Mouse (Mus musculus) Muller cell, postnatal 12 days (primary cell): ENCODE results near the gene Mrpl20.
A peak's percentile ranks its signal among the peaks of the same experiment; 100 is the strongest.
"Not testable (repeated sequence)": the region's sequence is repeated elsewhere in the genome, so short reads cannot be mapped to it uniquely, and the experiment has no call there.

Experiments used
- DNase-seq: peaks from one replicate; pipeline ENCODE4 v3.0.0-alpha.2; 2015; ENCODE audit errors: inconsistent ontology term

Gene Mrpl20

DNA sequence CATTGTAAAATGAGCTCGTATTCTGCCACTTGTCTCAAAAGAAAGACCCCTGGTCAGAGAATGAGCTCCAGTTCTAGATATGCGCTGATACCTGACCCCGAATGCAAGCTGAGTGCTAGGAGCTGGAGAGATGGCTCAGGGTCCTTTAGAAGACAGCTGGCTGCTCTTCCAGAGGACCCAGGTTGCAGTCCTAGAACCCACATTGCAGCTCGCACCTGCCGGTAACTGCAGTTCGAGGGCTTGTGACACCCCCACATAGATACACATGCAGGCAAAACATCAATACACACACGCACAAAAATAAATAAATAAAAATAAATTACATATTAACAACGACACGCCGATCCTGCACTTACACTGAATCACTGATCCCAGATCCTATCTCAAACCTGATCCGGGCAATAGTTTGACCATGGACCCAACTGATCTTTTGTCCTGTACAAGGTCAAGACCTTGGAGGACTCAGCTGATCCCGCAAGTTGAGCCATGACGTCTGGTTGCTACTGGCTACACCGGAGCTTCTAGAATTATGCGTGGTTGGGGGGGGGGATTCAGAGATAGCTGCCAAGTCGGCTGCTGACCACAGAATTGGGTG, 19.1 kb upstream of the Mrpl20 start:
- no peak for DNase-seq

DNA sequence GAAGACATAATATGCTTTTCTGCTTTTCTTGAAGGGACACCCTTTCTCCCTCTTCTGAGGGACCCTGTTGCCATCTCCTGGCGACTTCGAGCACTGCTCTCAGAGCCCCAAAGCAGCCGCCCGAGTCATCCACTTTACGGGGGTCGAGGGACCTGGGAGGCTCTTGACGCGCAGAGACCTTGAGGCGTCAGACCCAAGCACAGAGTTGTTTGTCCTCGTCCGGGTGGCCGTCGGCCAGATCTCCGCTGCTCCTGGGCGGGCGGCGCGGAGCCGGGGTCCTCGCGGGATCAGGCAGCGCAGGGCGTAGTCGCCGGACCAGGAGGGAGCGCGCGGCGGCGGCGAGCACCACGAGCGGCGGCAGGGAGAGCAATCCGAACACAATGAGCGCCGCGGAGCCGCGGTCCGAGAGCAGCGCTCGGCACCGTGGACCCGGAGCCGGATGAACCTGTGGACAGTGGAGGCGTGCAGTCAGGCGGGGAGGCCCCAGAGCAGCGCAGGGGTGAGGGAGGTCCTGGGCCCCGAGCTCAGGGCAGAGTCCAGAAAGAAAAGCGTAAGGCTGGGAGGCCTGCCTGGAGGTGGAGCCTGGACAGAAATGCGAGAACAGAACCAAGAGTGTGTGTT, 18.5 kb upstream of the Mrpl20 start:
- peak; percentile 86 for DNase-seq

DNA sequence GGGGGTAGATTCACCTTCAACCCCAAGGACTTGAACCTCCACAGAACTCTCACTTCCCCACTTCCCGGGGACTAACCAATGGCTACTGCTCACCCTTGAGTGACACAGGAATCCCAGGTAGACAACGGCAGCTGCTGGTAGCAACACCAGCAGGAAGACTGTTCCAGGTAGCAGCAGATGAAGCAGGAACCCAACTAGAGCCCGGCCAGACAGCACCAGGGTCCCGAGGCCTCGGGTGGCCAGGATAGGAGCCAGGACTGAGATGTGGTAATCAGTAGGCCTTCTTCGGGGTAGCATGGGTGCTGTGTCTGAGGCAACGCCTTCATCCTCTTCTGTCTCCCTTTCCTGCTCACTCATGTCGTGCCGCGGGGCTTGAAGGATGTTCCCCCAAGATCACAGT, 17.4 kb upstream of the Mrpl20 start:
- no peak for DNase-seq

DNA sequence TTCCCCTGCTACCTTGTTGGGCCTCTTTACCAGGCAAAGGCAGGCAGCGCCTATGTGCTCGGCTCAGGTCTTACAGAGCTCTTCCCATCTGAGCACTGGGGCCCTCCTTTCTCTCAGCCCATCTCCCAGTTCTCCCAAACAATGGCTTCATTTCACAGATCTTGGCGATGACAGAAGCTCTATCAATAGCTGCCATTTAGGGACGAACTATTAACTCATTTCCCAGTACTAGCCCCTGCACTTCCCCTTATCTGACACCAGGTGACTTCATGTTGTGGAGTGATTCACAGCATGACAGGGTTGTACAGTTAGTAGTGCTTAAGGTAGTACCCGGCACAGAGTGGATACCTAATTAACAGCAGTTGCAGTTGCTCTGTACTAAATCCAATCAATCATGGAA, 16.9 kb upstream of the Mrpl20 start, which contains the start of gene Tmem88b:
Gene Tmem88b (minus strand): TSS at position 56 of the 400 bp plus-strand sequence.
- no peak for DNase-seq

DNA sequence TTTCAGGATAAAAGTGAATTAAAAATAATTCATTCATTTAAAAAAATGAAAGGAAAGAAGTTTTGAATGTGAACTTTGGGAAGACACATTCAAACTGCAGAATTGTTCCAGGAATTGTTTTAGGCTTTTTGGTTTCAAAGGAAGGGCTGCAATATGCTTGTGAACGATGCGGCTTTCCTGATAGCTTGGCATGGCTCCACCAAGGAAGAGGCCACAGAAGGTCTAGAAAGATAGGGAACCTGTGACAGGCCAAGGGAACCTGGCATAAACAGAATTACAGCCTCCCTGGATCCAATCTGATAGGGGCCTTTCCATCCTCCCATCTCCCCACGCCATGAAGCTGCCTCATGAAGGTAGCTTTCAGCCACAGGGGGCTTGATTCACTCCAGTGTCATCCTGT, 14.4 kb upstream of the Mrpl20 start:
- DNase-seq, result no peak

DNA sequence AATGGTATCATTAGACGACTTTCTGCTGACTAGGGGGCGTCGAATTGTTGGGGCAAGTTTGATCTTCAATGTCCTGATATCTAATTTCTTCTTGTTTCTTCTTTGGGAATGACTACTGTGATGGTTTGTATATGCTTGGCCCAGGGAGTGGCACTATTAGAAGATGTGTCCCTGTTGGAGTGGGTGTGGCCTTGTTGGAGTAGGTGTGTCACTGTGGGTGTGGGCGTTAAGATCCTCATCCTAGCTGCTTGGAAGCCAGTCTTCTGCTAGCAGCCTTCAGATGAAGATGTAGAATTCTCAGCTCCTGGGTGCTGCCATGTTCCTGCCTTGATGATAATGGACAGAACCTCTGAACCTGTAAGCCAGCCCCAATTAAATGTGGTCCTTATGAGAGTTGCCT, 13.8 kb upstream of the Mrpl20 start:
- DNase-seq, result not testable (repeated sequence)

DNA sequence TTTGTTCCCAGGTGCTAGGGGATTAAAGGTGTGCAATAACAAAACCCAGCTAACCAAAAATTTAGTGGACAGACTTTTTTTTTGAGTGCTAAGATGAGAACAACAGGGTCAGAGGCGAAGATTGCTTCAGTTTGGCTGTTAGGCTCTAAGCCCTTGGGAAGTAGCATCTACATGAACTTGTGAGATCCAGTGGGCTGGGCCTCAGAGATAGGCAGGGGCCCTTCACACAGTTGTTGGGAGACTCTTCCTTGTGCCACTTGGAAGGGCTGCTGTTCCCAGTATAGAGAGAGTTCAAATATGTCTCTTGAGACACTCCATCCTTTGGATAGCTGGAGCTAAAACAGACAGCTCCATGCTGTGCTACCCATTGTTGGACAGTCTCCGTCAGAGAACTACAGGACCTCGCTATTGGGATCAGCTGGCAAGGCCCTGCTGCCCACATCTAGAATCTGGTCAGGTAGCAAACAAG, 12.6 kb upstream of the Mrpl20 start, which contains the start of gene Ankrd65:
Gene Ankrd65 (plus strand): TSS at position 419 of the 469 bp plus-strand sequence.
- DNase-seq, result no peak

DNA sequence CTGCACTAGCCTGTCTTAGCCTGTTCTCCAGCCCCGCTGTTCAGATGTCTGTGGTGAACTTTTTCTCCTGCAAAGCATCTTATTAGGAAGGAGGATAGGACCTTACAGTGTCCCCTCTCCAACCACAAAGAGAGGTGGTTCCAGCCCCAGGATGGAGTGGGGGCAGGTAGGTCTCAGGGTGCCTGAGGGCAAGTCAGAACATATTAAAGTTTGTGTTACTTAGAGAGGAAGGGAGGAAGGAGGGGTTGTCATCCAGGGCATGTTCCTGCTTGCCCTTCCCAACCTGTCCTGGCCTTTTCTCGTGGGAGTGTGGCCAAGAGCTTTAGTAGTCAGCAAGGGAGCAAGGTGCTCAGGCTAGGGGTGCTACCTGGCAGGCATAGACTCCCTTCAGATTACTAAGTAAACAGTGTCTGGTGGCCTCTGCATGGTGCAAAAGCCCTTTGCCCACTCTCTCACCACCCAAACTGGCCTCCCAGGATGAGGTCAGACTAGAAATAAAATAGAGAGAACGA, 12.0 kb upstream of the Mrpl20 start:
- no peak for DNase-seq

DNA sequence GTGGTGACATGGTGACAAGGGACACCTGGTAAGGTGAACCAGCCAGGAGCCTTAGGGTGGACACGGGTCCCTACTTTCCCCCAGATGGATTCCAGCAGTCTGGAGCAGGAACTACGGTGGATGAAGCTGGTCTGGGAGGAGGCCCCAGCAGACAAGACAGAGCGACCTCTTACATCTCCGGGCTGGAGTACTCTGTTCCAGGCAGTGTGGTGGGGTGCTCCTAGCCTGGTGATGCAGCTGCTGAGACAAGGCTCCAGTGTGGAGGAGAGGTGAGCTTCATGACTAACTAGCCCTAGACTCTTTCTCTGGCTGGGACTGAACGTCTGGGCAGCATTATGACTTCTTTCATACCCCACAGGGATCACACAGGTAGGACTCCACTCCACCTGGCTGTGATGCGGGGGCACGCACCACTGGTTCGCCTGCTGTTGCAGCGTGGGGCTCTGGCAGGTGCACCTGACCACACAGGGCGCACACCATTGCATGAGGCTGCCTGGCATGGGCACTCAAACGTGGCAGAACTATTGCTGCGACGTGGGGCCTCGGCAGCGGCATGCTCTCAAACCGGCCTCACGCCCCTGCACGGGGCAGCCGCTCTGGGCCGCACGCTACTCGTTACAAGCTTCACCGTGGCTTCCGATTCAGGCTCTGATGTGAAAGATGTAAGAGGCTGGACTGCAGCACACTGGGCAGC, 11.3 kb upstream of the Mrpl20 start:
- DNase-seq, result no peak

DNA sequence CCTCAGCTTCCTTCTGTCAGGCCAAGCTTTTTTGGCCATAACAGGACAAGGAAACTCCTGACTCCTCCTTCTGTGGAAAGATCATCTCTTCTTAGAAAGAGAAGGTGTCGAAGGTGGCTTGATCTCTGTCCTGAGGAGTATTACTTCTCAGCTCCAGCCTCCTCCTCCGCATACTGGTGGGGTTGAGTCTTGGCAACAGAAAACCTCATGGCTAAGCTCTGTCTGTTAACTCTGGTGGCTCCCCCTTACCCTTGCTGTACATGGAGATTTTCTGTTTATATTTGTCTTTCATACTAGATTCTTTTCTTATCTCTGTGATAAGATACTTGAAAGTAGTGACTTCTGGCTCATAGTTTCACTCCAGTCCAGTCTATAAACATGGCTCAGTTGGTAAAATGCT, 8.9 kb upstream of the Mrpl20 start:
- DNase-seq, result no peak

DNA sequence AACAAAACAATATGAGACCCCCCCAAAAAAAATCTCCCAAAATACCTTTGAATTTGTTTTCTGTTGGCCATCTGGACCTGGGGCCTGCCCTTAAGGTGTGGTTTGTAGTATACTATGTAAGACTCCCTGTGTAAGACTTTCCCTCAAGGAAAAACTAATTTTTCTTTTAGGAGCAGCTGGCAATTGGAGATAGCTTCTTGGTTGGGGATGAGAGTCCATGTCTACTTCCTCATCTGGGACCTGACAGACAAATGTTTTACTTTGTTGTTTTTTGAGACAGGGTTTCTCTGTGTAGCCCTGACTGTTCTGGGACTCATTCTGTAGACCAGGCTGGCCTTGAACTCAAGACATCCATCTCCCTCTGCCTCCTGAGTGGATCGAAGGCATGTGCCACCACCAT, 603 bp upstream of the Mrpl20 start:
- DNase-seq, result no peak

DNA sequence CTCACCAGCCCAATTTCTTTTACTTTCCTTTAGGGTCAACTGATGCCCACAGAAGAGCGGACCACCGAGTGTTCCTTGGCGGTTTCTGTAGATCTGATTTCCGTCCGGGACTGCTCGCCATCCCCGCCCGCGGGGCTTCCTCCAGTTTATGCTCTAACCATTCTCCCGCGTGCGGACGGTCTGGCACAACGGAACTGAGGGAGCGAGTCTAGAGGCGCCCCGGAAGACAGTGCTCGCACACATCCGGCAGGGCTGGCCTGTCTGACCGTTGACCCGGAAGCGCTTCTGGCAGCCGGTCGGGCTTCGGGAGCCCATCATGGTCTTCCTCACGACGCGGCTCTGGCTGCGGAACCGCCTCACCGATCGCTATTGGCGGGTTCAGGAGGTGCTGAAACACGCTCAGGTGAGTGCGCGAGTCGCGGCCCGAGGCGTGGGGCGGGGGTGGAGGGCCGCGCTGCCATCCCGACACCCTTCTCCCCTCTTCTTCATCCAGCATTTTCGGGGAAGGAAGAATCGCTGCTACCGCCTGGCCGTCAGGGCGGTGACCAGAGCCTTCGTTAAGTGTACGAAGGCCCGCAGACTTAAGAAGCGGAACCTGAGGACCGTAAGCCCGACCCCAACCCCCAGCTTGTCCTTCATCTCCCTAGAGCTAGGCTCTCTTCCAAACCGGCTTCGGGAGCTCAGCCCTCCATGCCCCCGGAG, 813 bp downstream of the Mrpl20 start:
- peak; percentile 90 for DNase-seq

DNA sequence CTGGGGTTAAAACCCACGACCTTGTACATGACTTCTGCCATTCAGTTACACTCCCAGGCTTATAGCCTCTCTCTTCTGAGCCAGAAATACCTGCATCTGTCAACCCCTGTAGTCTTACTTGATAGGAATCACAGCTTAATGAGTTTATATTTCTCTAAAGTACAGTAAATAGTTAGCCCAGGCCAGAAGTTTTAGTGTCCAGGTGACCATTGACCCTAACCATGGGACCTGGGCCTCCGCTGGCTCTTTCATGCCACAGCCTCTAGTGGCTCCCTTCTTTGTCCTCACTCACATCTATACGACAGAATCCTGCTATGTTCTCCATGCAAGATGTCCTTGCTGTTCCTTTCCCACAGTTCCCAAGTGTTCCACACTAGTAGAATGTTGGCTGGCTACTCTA, 5.2 kb downstream of the Mrpl20 start:
- no peak for DNase-seq

DNA sequence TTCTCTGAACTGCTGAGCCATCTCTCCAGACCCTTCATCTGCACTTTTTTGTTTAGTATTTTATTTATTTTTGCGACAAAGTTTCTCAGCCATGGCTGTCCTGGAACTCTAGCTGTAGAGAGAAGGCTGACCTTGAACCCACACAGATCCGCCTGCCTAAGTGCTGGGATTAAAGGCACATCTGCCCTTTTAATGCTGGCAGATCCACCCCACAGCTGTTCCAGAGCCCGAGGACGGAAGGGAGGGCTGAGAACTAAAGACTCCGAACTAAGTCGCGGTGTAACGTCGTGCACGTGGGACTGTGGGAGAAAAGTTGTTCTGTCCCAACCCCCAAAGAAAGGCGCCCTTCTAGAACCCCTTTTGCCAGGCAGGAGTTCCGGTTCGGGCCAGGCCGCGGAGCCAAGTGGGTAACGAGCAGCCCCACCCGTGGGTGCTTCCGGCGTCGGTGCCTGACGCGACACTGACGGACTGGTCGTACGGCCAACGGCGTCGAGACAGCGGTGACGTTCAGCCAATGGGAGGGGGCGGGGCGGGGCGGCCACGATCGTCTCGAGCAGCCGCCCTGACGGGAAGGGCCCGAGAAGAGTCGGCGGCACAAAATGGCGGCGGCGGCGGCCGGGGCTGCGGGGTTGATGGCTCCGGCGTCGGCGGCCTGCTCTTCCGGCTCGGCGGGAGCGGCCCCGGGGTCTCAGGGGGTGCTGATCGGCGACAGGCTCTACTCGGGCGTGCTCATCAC, 9.4 kb downstream of the Mrpl20 start, which contains the start of gene Ccnl2:
Gene Ccnl2 (plus strand): TSS at position 561 of the 736 bp plus-strand sequence.
- peak; percentile 99 for DNase-seq

DNA sequence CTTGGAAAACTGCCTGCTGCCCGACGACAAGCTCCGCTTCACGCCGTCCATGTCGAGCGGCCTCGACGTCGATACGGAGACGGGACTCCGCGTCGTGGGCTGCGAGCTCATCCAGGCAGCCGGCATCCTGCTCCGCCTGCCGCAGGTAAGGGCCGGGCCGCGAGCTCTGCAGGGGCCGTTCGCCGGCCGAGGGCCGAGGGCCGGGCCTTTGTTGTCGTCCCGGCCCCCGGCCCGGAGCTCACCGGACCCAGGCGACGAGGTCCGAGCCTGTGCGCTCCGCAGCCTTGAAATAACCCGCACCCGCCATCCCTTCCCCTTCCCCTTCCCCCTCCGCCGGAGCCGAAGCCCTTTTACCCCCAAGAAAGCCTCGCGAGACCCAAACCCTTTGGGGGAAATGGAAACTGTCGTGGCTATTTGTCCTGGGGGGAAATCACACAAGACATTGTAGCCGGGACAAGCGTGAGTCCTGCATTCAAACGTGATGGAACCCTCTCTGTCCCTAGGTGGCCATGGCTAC, 10.0 kb downstream of the Mrpl20 start:
- DNase-seq, result peak; percentile 65

DNA sequence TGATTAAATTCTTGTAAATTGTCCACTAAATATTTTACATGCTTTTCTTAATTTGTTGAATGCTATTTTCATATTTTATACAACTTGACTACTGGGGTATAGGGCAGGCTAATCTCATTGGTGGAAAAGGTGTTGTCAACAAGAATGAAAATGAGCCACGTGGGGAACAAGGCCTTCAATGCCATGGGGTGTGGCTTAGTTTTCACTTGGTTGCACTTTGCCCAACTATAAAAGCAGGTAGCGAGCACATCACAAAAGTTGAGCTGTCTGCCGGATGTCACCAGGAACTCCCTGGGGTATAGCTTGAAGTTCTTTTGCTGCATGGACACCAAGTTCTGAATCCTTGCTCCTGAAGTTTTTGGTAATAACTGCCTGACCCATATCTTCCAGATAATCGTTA, 14.9 kb downstream of the Mrpl20 start:
- no peak for DNase-seq

DNA sequence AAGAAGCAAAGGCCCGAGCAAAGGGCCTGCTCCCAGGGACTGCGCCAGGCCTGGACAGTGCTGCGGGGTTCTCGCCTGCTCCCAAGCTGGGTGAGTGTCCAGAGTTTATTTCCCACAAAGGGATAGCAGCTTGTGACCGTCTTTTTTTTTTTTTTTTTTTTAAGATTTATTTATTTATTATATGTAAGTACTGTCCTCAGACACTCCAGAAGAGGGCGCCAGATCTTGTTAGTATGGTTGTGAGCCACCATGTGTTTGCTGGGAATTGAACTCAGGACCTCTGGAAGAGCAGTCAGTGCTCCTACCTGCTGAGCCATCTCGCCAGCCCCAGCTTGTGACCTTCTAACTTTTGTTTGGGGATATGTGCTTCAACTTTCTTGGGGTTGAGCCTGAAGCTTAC, 18.3 kb downstream of the Mrpl20 start:
- DNase-seq, result no peak

DNA sequence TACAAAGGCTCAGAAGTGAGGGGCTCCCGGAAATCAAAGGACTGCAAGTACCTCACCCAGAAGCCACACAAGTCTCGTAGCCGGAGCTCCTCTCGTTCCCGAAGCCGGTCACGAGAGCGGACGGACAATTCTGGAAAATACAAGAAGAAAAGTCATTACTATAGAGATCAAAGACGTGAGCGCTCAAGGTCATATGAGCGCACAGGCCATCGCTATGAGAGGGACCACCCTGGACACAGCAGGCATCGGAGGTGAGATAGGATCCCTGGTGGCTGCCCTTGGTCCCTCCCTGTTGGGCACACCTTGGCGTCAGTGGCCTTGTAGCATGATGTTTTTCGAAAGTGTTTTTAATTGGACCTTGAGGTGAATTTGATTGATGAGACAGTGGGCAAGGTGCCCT, 20.8 kb downstream of the Mrpl20 start:
- no peak for DNase-seq

DNA sequence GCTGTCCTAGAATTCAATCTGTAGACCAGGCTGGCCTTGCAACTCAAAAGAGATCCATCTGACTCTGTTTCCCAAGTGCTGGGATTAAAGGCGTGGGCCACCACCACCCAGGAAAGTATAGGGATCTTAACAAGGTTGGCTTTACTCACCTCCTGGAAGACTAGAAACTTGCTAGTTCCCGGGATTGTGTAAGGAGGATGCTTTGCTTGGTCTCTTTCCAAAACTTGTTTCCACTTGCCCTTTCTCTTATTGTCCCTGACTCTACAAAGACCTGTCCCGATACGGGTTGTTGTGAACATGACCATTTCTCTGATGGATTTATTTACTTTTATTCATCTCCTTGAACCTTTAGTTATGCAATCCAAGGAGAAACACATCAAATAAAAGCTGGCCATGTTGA, 27.2 kb downstream of the Mrpl20 start:
- DNase-seq, result no peak

DNA sequence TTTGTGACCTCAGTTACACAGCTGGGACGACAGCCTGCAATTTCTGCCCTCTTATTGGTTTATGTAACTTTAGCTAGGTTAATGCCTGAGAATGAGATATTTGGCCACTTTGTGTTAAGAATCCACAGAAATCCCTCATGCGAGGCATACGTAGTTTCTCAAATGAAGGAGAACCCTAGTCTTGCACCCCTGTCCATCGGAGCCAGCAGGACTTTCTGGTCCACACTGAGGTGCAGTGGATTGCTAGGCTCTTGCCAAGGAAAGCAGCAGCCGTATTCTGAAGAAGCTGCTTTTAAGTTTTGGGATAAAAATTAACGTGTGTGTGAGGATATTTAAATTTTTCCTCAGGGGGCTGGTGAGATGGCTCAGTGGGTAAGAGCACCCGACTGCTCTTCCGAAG, 27.9 kb downstream of the Mrpl20 start:
- no peak for DNase-seq

DNA sequence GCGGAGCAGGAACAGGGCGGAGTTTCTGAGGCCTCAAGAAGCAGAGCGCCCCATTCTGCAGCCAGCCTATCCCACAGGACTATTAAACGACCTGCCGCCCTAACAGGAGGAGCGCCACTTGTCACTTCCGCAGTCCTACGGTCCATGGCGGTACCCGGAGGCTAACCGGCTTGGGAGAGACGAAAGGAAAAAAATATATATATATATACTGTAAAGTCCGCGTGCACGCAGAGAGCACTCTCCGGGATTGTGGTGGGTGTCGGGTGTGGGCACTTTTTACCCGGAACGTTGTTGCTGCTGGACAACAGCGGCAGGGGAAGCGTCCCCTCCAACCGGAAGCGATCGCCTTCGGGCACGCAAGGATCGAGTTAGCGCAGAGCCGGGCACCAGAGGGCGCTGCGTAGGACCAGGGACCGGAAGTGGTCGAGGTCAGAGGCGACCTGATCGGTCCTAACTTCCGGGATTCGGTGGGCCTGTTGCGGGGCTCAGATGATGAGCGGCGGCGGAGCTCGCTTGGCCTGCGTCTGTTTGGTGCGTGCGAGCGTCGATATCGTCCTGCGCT, 28.6 kb downstream of the Mrpl20 start, which contains the start of gene Aurkaip1:
Gene Aurkaip1 (plus strand): TSS at position 68 of the 562 bp plus-strand sequence.
- DNase-seq, result peak; percentile 96
